ENCODE assay signal across 7 mouse cellular contexts in genomic region chr1:75142301-75143261, GRCm38 (mm10). TPM values are rescaled to one million over a fixed set of nuclear protein-coding genes. Genes with fewer than 3 reads are reported as not detected.
DNase-seq lines count a peak whose midpoint lies in the region; ATAC-seq and TF ChIP-seq lines count a peak whose summit lies in the region.

TSS of gene Cnppd1 (minus strand) at chr1:75142711.
TSS of gene Retreg2 (plus strand) at chr1:75142778.

- H3K4me1 ChIP-seq in intestine, postnatal 0 days (replicated peaks; ENCODE audit: control insufficient read depth, insufficient read depth, low read length), result no peaks in the 10 kb centered on the region
- H3K4me1 ChIP-seq in midbrain, embryonic 12.5 days, result peaks cover 30% of the 10 kb centered on the region
- no peaks in the 10 kb centered on the region for H3K4me1 ChIP-seq in small intestine, adult 2 months (ENCODE audit: control insufficient read depth, insufficient read depth, insufficient read length, low read length)

- DNase-seq in adrenal gland, adult 8-10 months, result peak; percentile 94
- peak; percentile 98 for DNase-seq in embryo, embryonic 9.5 days (ENCODE audit: extremely low spot score)
- no peak for DNase-seq in gonadal fat pad, adult 2 months (ENCODE audit: low read depth)
- DNase-seq in left cerebral cortex, postnatal 4 days, result peak; percentile 97

- WGBS in intestine, postnatal 0 days, result under 1% methylated on average over 82 of the region's 91 CpGs
- WGBS in midbrain, embryonic 12.5 days, result under 1% methylated on average over 83 of the region's 91 CpGs
- under 1% methylated on average over 89 of the region's 91 CpGs for WGBS in small intestine, adult 2 months

- intact Hi-C loops in left cerebral cortex, postnatal 4 days (cut with DNase I), result no loop called here

- peak within 1 kb of the TSS; percentile 72 for H3K4me3 ChIP-seq in intestine, postnatal 0 days (ENCODE audit: low read depth, low read length)
- peak within 1 kb of the TSS; percentile 92 for H3K4me3 ChIP-seq in midbrain, embryonic 12.5 days
- peak within 1 kb of the TSS; percentile 77 for H3K4me3 ChIP-seq in small intestine, adult 2 months (ENCODE audit: low read depth, low read length)

- peak within 1 kb of the TSS; percentile 76 for H3K9ac ChIP-seq in intestine, postnatal 0 days (ENCODE audit: low read depth, low read length)
- H3K9ac ChIP-seq in midbrain, embryonic 12.5 days (replicated peaks), result peak within 1 kb of the TSS; percentile 94

- H3K36me3 ChIP-seq in intestine, postnatal 0 days (ENCODE audit: control insufficient read depth, insufficient read depth), result peaks cover 49% of the 10 kb centered on the region
- H3K36me3 ChIP-seq in midbrain, embryonic 12.5 days, result peaks cover 56% of the 10 kb centered on the region
- peaks cover 47% of the 10 kb centered on the region for H3K36me3 ChIP-seq in small intestine, adult 2 months (ENCODE audit: control insufficient read depth, insufficient read depth, low read length)

- H3K9me3 ChIP-seq in intestine, postnatal 0 days (ENCODE audit: control insufficient read depth), result no peaks in the 10 kb centered on the region
- no peaks in the 10 kb centered on the region for H3K9me3 ChIP-seq in midbrain, embryonic 12.5 days

- peak; percentile 58 for TF ChIP-seq POLR2A in small intestine, adult 2 months (IDR thresholded peaks at IDR 0.05; ENCODE audit: low read depth, low read length)

- H3K27me3 ChIP-seq in intestine, postnatal 0 days (replicated peaks; ENCODE audit: control insufficient read depth, insufficient read depth, low read length), result no peaks in the 10 kb centered on the region
- no peaks in the 10 kb centered on the region for H3K27me3 ChIP-seq in midbrain, embryonic 12.5 days
- no peaks in the 10 kb centered on the region for H3K27me3 ChIP-seq in small intestine, adult 2 months (ENCODE audit: control insufficient read depth, insufficient read depth, low read length)

- H3K27ac ChIP-seq in intestine, postnatal 0 days (ENCODE audit: low read depth, low read length), result peak within 1 kb of the TSS; percentile 96
- H3K27ac ChIP-seq in midbrain, embryonic 12.5 days (replicated peaks), result peak within 1 kb of the TSS; percentile 99
- peak within 1 kb of the TSS; percentile 95 for H3K27ac ChIP-seq in small intestine, adult 2 months (ENCODE audit: insufficient read depth, low read depth, low read length)

- peak within 1 kb of the TSS; percentile 88 for H3K4me2 ChIP-seq in intestine, postnatal 0 days (replicated peaks; ENCODE audit: low read depth)
- peak within 1 kb of the TSS; percentile 91 for H3K4me2 ChIP-seq in midbrain, embryonic 12.5 days (replicated peaks)

- peak; percentile 84 for ATAC-seq in intestine, postnatal 0 days
- ATAC-seq in midbrain, embryonic 12.5 days (ENCODE audit: low FRiP score, low read depth), result peak; percentile 91

- TF ChIP-seq CTCF in intestine, postnatal 0 days (IDR thresholded peaks at IDR 0.05; ENCODE audit: low read depth), result peak; percentile 82
- TF ChIP-seq CTCF in small intestine, adult 2 months (IDR thresholded peaks at IDR 0.05; ENCODE audit: extremely low read depth, insufficient read length, insufficient replicate concordance, low read depth, low read length), result peak; percentile 52; the same call in 1 of the 2 replicates

RNA-seq across cellular contexts. Expression of gene Cnppd1, which starts in this region (rescaled TPM):
- total RNA-seq in adrenal gland, adult 8-10 months (2022), result 10 to 100 TPM; 38.5 to 48.6 (median 43.4) TPM
- polyA plus RNA-seq in gonadal fat pad, adult 2 months (2012; rRNA removed), result 40.2 and 45.9 TPM in 2 replicates
- 45.6 and 45.9 TPM in 2 replicates for polyA plus RNA-seq in intestine, postnatal 0 days (2015; fragmentation: Nextera tagmentation; extraction: Ambion mirVana)
- 10 to 100 TPM; 37.7 to 44.4 TPM for total RNA-seq in left cerebral cortex, postnatal 4 days (2021)
- polyA plus RNA-seq in midbrain, embryonic 12.5 days (2016; fragmentation: Nextera tagmentation; extraction: Ambion mirVana), result 64.3 and 69.4 TPM in 2 replicates
- polyA plus RNA-seq in small intestine, adult 2 months (2012; rRNA removed), result 31.5 and 90.4 TPM in 2 replicates

RNA-seq across cellular contexts. Expression of gene Retreg2, which starts in this region (rescaled TPM):
- 100 to 1,000 TPM in 3 of 4 experiments, 10 to 100 TPM in 1; 98.5 to 113 (median 104) TPM for total RNA-seq in adrenal gland, adult 8-10 months (2022)
- 103 and 107 TPM in 2 replicates for polyA plus RNA-seq in gonadal fat pad, adult 2 months (2012; rRNA removed)
- 48.4 and 49.0 TPM in 2 replicates for polyA plus RNA-seq in intestine, postnatal 0 days (2015; fragmentation: Nextera tagmentation; extraction: Ambion mirVana)
- 100 to 1,000 TPM; 122 to 123 TPM for total RNA-seq in left cerebral cortex, postnatal 4 days (2021)
- polyA plus RNA-seq in midbrain, embryonic 12.5 days (2016; fragmentation: Nextera tagmentation; extraction: Ambion mirVana), result 81.3 and 86.6 TPM in 2 replicates
- 47.4 and 113 TPM in 2 replicates for polyA plus RNA-seq in small intestine, adult 2 months (2012; rRNA removed)
